Mouse (Mus musculus) spleen, postnatal 10 days (tissue): Measurements from ENCODE around the gene Tpd52l1.

Source experiments
- DNase-seq, 2 experiments: peaks; one replicate each; pipeline ENCODE4 v3.0.0; 2021 to 2022; ENCODE audit warnings: low spot score in 2 of 2

The Tpd52l1 gene

GRCm38 (mm10) chr10:31346401-31346800 lies 99.4 kb downstream of the Tpd52l1 start:
- no peak for DNase-seq

GRCm38 (mm10) chr10:31336432-31336831 lies 109.3 kb downstream of the Tpd52l1 start:
- no peak for DNase-seq

GRCm38 (mm10) chr10:31331225-31331775 lies 114.5 kb downstream of the Tpd52l1 start:
- no peak for DNase-seq

GRCm38 (mm10) chr10:31330286-31330962 lies 115.3 kb downstream of the Tpd52l1 start:
- no peak for DNase-seq

- DNase-seq: no peak
Observed at GRCm38 (mm10) chr10:31329436-31329835, 116.3 kb downstream of the Tpd52l1 start.

- DNase-seq: no peak
Observed at GRCm38 (mm10) chr10:31318491-31318890, 127.3 kb downstream of the Tpd52l1 start.

GRCm38 (mm10) chr10:31312865-31313848 lies 132.6 kb downstream of the Tpd52l1 start, which contains the start of gene Hddc2:
Hddc2 (plus strand) TSS chr10:31313383.
- peak; percentile 55 to 79 for DNase-seq

GRCm38 (mm10) chr10:31307024-31307598 lies 138.6 kb downstream of the Tpd52l1 start:
- no peak for DNase-seq

- DNase-seq: no peak
Observed at GRCm38 (mm10) chr10:31303446-31303845, 142.3 kb downstream of the Tpd52l1 start.

GRCm38 (mm10) chr10:31300292-31300691 lies 145.5 kb downstream of the Tpd52l1 start:
- no peak for DNase-seq

GRCm38 (mm10) chr10:31298921-31299574 lies 146.7 kb downstream of the Tpd52l1 start:
- DNase-seq: peak; percentile 10 to 44

GRCm38 (mm10) chr10:31298263-31298662 lies 147.5 kb downstream of the Tpd52l1 start:
- DNase-seq: no peak

- DNase-seq: no peak
Observed at GRCm38 (mm10) chr10:31297106-31297505, 148.7 kb downstream of the Tpd52l1 start.

- DNase-seq: no peak
Observed at GRCm38 (mm10) chr10:31296458-31296857, 149.3 kb downstream of the Tpd52l1 start.

- DNase-seq: no peak
Observed at GRCm38 (mm10) chr10:31295705-31296104, 150.1 kb downstream of the Tpd52l1 start.

GRCm38 (mm10) chr10:31288697-31289390 lies 156.9 kb downstream of the Tpd52l1 start:
- DNase-seq: no peak

GRCm38 (mm10) chr10:31287787-31288186 lies 158.0 kb downstream of the Tpd52l1 start:
- no peak for DNase-seq
